Mouse (Mus musculus): ENCODE data around the gene Acp2. TPM values are rescaled to one million over a fixed set of nuclear protein-coding genes. Genes with fewer than 3 reads are reported as not detected.

The Acp2 gene
- polyA plus RNA-seq, 1 experiment from 2014 or later: 16.2 TPM

GRCm38 (mm10) chr2:91183148-91183513 is 19.6 kb upstream of the Acp2 start:
- DNase-seq (ENCODE audit: low spot score): peak; percentile 93

GRCm38 (mm10) chr2:91183711-91184405 is 18.8 kb upstream of the Acp2 start, which contains the start of gene Madd:
Gene Madd, minus strand, starts transcription at chr2:91183837.
- H3K27me3 ChIP-seq (replicated peaks; ENCODE audit: control insufficient read depth, insufficient read depth, low read length): no peaks in the 10 kb centered on the region
- peak within 1 kb of the TSS; percentile 87 for H3K4me3 ChIP-seq (ENCODE audit: low read depth, low read length)
- H3K9ac ChIP-seq (ENCODE audit: low read depth, low read length): peak within 1 kb of the TSS; percentile 79
- 43% methylated on average over 15 of the region's 15 CpGs for WGBS
- peak within 1 kb of the TSS; percentile 93 for H3K4me2 ChIP-seq
- ATAC-seq (replicated peaks; ENCODE audit: low FRiP score) (peak; percentile 37), DNase-seq (ENCODE audit: low spot score) (peak; percentile 54)
- H3K4me1 ChIP-seq (replicated peaks; ENCODE audit: control insufficient read depth, insufficient read depth, low read length): peaks cover 17% of the 10 kb centered on the region
- peak within 1 kb of the TSS; percentile 53 for H3K27ac ChIP-seq (ENCODE audit: low read depth, low read length)
- H3K36me3 ChIP-seq (ENCODE audit: control insufficient read depth, insufficient read depth, low read length): no peaks in the 10 kb centered on the region
- H3K9me3 ChIP-seq (ENCODE audit: control insufficient read depth, low read length): no peaks in the 10 kb centered on the region

More at GRCm38 (mm10) chr2:91183148-91183513, 19.6 kb upstream of the Acp2 start:
- no peaks in the 10 kb centered on the region for H3K9me3 ChIP-seq (ENCODE audit: control insufficient read depth, low read length)
- peak overlapping the region; percentile 79 for H3K9ac ChIP-seq (ENCODE audit: low read depth, low read length)
- peaks cover 17% of the 10 kb centered on the region for H3K4me1 ChIP-seq (replicated peaks; ENCODE audit: control insufficient read depth, insufficient read depth, low read length)
- under 1% methylated on average over 9 of the region's 9 CpGs for WGBS
- peak overlapping the region; percentile 87 for H3K4me3 ChIP-seq (ENCODE audit: low read depth, low read length)
- peak overlapping the region; percentile 53 for H3K27ac ChIP-seq (ENCODE audit: low read depth, low read length)
- H3K27me3 ChIP-seq (replicated peaks; ENCODE audit: control insufficient read depth, insufficient read depth, low read length): no peaks in the 10 kb centered on the region
- peak overlapping the region; percentile 93 for H3K4me2 ChIP-seq
- no peaks in the 10 kb centered on the region for H3K36me3 ChIP-seq (ENCODE audit: control insufficient read depth, insufficient read depth, low read length)
- peak; percentile 96 for ATAC-seq (replicated peaks; ENCODE audit: low FRiP score)

GRCm38 (mm10) chr2:91186208-91186607 is 16.5 kb upstream of the Acp2 start:
- Histone ChIP-seq H3K9ac (ENCODE audit: low read depth, low read length) (no peak overlapping the region), H3K27me3 (replicated peaks; ENCODE audit: control insufficient read depth, insufficient read depth, low read length) (no peaks in the 10 kb centered on the region), H3K4me1 (replicated peaks; ENCODE audit: control insufficient read depth, insufficient read depth, low read length) (peaks cover 14% of the 10 kb centered on the region), H3K36me3 (ENCODE audit: control insufficient read depth, insufficient read depth, low read length) (no peaks in the 10 kb centered on the region), H3K4me3 (ENCODE audit: low read depth, low read length) (no peak overlapping the region), H3K4me2 (no peak overlapping the region), H3K27ac (ENCODE audit: low read depth, low read length) (no peak overlapping the region), H3K9me3 (ENCODE audit: control insufficient read depth, low read length) (no peaks in the 10 kb centered on the region)
- no peak for DNase-seq (ENCODE audit: low spot score)
- whole genome bisulfite sequencing: 54% methylated on average over 1 of the region's 1 CpGs
- no peak for ATAC-seq (replicated peaks; ENCODE audit: low FRiP score)

DNA sequence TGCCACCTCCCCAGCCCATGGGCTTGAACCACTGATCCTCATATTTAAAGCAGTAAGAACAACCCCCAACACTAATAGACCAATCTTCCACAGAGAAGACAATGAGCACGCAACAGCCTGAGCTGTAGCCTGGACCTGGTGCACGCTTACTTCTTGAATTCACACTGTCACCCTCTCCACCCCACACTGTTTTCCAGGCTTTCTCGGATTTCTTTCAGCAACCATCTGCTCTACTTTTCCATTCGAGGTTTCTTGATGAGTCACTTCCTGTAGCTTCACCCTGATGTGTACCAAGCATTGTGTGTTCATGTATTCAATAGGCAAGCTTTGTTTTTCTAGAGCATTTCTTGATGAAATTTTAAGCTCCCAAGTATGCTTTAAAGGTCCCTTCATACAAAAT is 15.3 kb upstream of the Acp2 start:
- H3K4me2 ChIP-seq: no peak overlapping the region
- no peak for ATAC-seq (replicated peaks; ENCODE audit: low FRiP score)
- 57% methylated on average over 4 of the region's 4 CpGs for WGBS
- no peak for DNase-seq (ENCODE audit: low spot score)
- H3K4me3 ChIP-seq (ENCODE audit: low read depth, low read length): no peak overlapping the region
- peaks cover 9% of the 10 kb centered on the region for H3K4me1 ChIP-seq (replicated peaks; ENCODE audit: control insufficient read depth, insufficient read depth, low read length)
- H3K9ac ChIP-seq (ENCODE audit: low read depth, low read length): no peak overlapping the region
- no peaks in the 10 kb centered on the region for H3K36me3 ChIP-seq (ENCODE audit: control insufficient read depth, insufficient read depth, low read length)
- 0 out of 2 replicates have a peak, but pooled peaks cover 3% of the 10 kb centered on the region for H3K27me3 ChIP-seq (replicated peaks; ENCODE audit: control insufficient read depth, insufficient read depth, low read length)
- no peaks in the 10 kb centered on the region for H3K9me3 ChIP-seq (ENCODE audit: control insufficient read depth, low read length)
- H3K27ac ChIP-seq (ENCODE audit: low read depth, low read length): no peak overlapping the region

- Histone ChIP-seq H3K4me1 (replicated peaks; ENCODE audit: control insufficient read depth, insufficient read depth, low read length) (peaks cover 8% of the 10 kb centered on the region), H3K9ac (ENCODE audit: low read depth, low read length) (no peak overlapping the region), H3K4me2 (no peak overlapping the region), H3K36me3 (ENCODE audit: control insufficient read depth, insufficient read depth, low read length) (no peaks in the 10 kb centered on the region), H3K27me3 (replicated peaks; ENCODE audit: control insufficient read depth, insufficient read depth, low read length) (0 out of 2 replicates have a peak, but pooled peaks cover 3% of the 10 kb centered on the region), H3K27ac (ENCODE audit: low read depth, low read length) (no peak overlapping the region), H3K9me3 (ENCODE audit: control insufficient read depth, low read length) (no peaks in the 10 kb centered on the region), H3K4me3 (ENCODE audit: low read depth, low read length) (no peak overlapping the region)
- ATAC-seq (replicated peaks; ENCODE audit: low FRiP score): no peak
- WGBS: 78% methylated on average over 16 of the region's 16 CpGs
- no peak for DNase-seq (ENCODE audit: low spot score)
Measured at GRCm38 (mm10) chr2:91190501-91190900, 12.2 kb upstream of the Acp2 start.

- H3K4me3 ChIP-seq (ENCODE audit: low read depth, low read length): peak overlapping the region; percentile 46
- H3K36me3 ChIP-seq (ENCODE audit: control insufficient read depth, insufficient read depth, low read length): no peaks in the 10 kb centered on the region
- H3K4me1 ChIP-seq (replicated peaks; ENCODE audit: control insufficient read depth, insufficient read depth, low read length): peaks cover 8% of the 10 kb centered on the region
- H3K27me3 ChIP-seq (replicated peaks; ENCODE audit: control insufficient read depth, insufficient read depth, low read length): 0 out of 2 replicates have a peak, but pooled peaks cover 3% of the 10 kb centered on the region
- peak overlapping the region; percentile 64 for H3K9ac ChIP-seq (ENCODE audit: low read depth, low read length)
- DNase-seq (ENCODE audit: low spot score) (peak; percentile 77), ATAC-seq (replicated peaks; ENCODE audit: low FRiP score) (peak; percentile 81)
- no peaks in the 10 kb centered on the region for H3K9me3 ChIP-seq (ENCODE audit: control insufficient read depth, low read length)
- peak overlapping the region; percentile 2; the same call in 1 of the 2 replicates for H3K27ac ChIP-seq (ENCODE audit: low read depth, low read length)
- 3% methylated on average over 27 of the region's 27 CpGs for WGBS
- peak overlapping the region; percentile 78 for H3K4me2 ChIP-seq
Measured at GRCm38 (mm10) chr2:91194624-91195332, 7.9 kb upstream of the Acp2 start.

- ATAC-seq (replicated peaks; ENCODE audit: low FRiP score) (no peak), DNase-seq (ENCODE audit: low spot score) (no peak)
- peaks cover 8% of the 10 kb centered on the region for H3K4me1 ChIP-seq (replicated peaks; ENCODE audit: control insufficient read depth, insufficient read depth, low read length)
- no peak overlapping the region for H3K27ac ChIP-seq (ENCODE audit: low read depth, low read length)
- H3K9me3 ChIP-seq (ENCODE audit: control insufficient read depth, low read length): no peaks in the 10 kb centered on the region
- no peak overlapping the region for H3K4me3 ChIP-seq (ENCODE audit: low read depth, low read length)
- H3K4me2 ChIP-seq: no peak overlapping the region
- 0 out of 2 replicates have a peak, but pooled peaks cover 3% of the 10 kb centered on the region for H3K27me3 ChIP-seq (replicated peaks; ENCODE audit: control insufficient read depth, insufficient read depth, low read length)
- WGBS: 60% methylated on average over 3 of the region's 3 CpGs
- no peaks in the 10 kb centered on the region for H3K36me3 ChIP-seq (ENCODE audit: control insufficient read depth, insufficient read depth, low read length)
- H3K9ac ChIP-seq (ENCODE audit: low read depth, low read length): no peak overlapping the region
Measured at GRCm38 (mm10) chr2:91196577-91197001, 6.1 kb upstream of the Acp2 start.

DNA sequence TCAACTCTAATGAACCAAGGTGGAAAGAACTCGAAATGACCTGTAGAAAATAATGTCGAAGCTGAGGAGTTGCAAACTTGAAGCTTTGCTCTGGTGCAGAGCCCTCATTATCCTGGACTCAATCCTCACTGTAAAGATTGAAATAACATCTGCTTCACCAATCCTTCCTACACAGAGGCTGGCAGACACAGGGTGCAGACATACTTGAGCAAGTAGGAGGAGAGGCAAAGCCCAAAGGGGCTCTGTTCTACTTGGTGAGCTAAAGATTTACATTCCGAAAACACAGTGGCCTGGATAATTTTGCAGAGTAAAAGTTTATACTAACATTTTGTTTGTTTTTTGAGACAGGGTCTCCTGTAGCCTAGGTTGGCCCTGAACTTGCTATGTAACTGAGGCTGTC is 3.8 kb upstream of the Acp2 start:
- Histone ChIP-seq H3K9me3 (ENCODE audit: control insufficient read depth, low read length) (no peaks in the 10 kb centered on the region), H3K4me2 (no peak overlapping the region), H3K27ac (ENCODE audit: low read depth, low read length) (no peak overlapping the region), H3K9ac (ENCODE audit: low read depth, low read length) (no peak overlapping the region), H3K4me3 (ENCODE audit: low read depth, low read length) (no peak overlapping the region), H3K27me3 (replicated peaks; ENCODE audit: control insufficient read depth, insufficient read depth, low read length) (no peaks in the 10 kb centered on the region), H3K4me1 (replicated peaks; ENCODE audit: control insufficient read depth, insufficient read depth, low read length) (peaks cover 11% of the 10 kb centered on the region), H3K36me3 (ENCODE audit: control insufficient read depth, insufficient read depth, low read length) (no peaks in the 10 kb centered on the region)
- DNase-seq (ENCODE audit: low spot score) (no peak), ATAC-seq (replicated peaks; ENCODE audit: low FRiP score) (no peak)
- 85% methylated on average over 3 of the region's 3 CpGs for WGBS
